Mouse (Mus musculus) heart, adult 18-20 months (tissue): ENCODE data around the gene Gm17542. TPM values are rescaled to one million over a fixed set of nuclear protein-coding genes. Genes with fewer than 3 reads are reported as not detected.
"Not testable (repeated sequence)": the region's sequence is repeated elsewhere in the genome, so short reads cannot be mapped to it uniquely, and the experiment has no call there.

Source experiments
- DNase-seq, 2 experiments: peaks; one replicate each; pipeline ENCODE4 v3.0.0; 2021 to 2022; ENCODE audit warnings: mixed read lengths in 1 of 2
- long read RNA-seq, 2 experiments: library from polyadenylated mRNA; stranded (forward); transcript quantifications; one replicate each; pipeline ENCODE4 v2.0.0; 2021
- total RNA-seq, 2 experiments: library from RNA; stranded (reverse); gene quantifications; 2 replicates each; pipeline ENCODE4 v1.2.3; 2021

The Gm17542 gene
- total RNA-seq, result not detected
- long read RNA-seq, experiment 1, result 0 reads
- long read RNA-seq, experiment 2, result 0 reads

- DNase-seq, result not testable (repeated sequence)
These were observed at the start of gene Gm17542 for GRCm38 (mm10) chr10:58718110-58718509. Gene Gm17542, minus strand, starts transcription at chr10:58718210.

DNA sequence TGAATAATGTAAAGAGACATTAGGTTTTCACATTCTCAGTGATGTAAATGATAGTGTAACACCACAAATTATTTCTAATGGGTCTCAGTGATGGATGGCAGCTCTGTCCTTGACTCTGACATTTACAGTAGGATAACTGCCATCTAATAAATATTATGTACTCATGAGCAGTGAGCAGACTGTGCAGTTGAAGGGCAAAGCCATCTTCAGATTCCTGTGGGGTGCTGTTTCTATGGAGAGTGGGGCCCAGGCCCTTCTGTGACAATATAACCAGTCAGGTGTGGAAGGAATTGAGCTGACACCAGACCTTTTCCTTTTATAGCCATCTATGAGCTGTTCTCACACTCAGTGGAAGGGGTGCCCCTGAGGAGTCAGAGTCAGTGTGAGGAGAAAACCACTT, 21.8 kb upstream of the Gm17542 start:
- no peak for DNase-seq

GRCm38 (mm10) chr10:58738152-58738551, 20.1 kb upstream of the Gm17542 start:
- no peak for DNase-seq

DNA sequence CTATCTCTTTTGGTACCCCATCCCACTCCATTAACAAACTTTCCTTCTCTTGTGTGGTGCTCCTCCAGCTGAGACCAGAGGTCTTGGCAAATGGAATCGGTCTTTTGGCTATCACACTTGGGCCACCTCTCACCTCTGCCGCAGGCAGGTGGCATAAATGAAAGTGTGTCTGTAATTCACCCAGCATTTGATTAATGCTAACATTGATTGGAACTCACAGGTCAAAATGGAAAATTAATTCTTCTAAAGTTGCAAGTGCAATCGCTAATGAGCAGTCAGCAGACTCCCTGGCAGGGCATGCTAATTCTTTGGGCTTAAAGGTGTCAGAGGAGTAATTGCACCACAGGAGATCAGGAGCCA, 3.2 kb downstream of the Gm17542 start:
- no peak for DNase-seq

GRCm38 (mm10) chr10:58713855-58714788, 3.9 kb downstream of the Gm17542 start:
- DNase-seq, result peak; percentile 7 to 15

DNA sequence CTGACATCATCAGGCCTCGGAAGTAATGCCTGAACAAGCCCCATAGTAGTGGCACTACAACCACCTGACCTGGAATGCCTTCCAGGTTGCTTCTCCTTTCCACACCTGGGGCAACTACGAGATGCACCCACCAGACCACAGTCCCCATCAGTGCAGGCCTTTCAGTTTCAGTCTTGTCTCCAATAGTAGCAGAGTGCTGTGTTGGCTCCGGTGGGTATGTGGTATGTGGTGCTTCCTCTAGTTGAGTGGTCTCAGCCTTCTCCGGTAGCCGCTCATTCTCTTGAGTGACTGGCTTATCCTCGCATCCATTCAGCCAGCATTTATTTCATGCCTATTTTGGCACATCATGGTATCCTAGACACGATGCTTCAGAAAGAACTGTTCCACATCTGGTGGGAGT, 4.8 kb downstream of the Gm17542 start:
- no peak for DNase-seq

DNA sequence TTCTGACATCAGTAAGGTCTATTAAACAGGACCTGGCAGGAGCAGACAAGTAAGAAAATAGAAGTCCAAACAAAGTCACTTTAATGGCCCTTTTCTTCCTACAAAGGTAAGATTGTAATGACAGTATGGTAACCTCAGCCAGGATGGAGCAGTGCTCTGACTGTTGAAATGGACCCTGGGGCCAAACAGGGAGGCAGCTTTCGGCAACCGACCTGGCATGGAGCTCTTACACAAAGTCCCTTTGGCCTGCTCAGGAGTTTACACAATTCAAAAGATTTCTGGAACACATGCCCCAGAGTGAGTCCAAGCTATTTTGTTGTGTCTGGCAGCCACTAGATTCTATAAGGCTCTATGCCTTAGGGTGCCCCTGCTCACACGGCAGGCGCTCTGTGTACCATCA, 9.0 kb downstream of the Gm17542 start:
- DNase-seq, result no peak

DNA sequence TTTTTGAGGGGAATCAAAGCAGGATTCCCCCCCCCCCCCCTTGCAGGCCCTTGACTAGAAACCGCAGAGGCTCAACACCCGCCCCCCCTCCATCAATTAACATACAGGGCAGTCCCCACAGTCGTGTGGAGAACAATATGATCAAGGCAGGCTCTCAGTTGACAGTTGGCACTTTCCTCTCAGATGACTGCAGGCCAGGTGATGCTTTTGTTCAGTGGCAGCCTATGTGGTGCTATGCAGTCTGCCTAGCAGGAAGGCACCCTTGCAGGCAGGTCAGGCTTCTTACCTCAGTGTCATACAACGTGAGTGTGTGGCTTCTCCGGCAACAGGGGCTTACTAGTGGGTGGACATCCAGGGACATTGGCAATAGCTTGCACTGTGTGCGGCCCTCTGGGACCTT, 17.4 kb downstream of the Gm17542 start:
- DNase-seq, result no peak

- DNase-seq, result no peak
These were observed 17.9 kb downstream of the Gm17542 start for GRCm38 (mm10) chr10:58700160-58700559.

- DNase-seq, result no peak
These were observed 19.1 kb downstream of the Gm17542 start for GRCm38 (mm10) chr10:58698955-58699354.

DNA sequence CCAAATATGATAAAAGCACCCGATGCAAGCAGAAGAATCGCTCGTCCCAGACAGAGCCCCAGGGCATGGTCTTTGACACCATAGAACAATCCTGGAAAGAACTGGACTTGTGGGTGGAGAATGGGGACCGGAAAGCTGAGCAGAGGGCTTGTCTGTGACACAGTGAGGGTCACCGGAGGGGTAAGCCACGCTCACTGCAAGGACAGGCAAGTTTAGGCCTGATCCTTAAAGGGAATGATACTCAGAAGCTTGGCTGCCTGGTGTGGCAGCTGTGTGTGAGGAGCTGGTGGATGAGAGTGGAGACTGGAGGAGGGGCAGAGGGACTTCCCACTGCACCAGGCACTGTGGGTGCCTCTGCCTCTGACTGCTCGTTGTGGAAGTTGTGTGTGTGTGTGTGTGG, 27.0 kb downstream of the Gm17542 start:
- no peak for DNase-seq

- DNase-seq, result no peak
These were observed 38.7 kb downstream of the Gm17542 start for GRCm38 (mm10) chr10:58679298-58679697.

DNA sequence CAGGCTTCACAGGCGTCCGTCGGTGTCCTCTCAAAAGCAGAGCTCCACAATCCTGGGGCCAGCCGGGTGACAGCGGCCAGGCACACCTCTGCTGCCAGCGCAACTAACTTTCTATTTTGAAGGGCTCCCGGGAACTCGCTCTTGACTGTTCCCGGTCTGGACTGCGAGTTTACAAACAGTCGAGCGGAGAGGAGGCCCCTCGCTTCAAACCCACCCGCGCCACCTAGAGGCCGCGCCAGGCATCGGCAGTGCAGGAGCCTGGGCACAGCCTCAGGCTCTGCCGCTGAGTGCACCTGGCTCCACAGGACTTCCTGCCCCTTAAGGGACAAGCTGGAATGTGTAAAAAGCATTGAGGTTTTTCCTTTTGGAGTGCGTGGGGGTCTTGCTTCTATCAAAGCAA, 42.5 kb downstream of the Gm17542 start, which contains the start of gene Edar:
TSS of gene Edar (minus strand) at position 122 of the 400 bp plus-strand sequence.
- DNase-seq, result peak; percentile 74 to 84

DNA sequence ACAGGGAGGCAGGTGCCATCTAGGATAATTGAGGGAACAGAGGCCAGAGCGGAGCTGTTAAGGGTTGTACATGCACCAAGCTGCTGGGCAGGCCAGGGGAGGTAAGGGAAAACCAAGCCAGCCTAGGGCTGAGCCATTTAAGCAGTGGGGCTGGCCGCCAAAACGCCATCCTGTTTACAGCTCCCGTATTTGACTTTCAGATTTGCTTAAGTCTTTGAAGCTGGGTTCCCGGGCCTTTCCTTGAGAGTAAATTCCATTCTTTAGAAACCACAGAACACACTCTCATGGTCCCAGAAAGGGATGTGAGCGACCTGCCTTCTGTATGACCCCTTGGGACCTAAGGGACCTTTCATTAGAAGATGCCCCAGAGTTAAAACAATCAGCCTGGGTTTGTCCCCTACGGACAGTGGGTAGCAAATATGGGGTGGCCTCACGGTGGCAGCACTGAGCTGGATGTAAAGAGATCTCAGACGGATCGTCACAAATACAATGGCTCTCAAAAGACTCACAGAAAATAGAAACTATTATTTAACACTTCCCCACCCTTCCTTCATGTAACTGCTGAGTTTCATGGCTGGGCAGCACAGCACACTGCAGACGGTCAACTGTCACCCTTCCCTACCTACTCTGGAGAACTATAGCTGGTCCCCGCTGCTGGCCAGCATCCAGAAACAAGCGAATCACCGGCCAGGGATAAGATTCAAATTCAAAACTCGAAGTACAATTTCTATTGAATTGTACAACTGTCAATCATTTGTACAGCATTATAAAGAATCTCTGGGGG, 44.5 kb downstream of the Gm17542 start:
- peak; percentile 60 to 85 for DNase-seq

- no peak for DNase-seq
These were observed 45.3 kb downstream of the Gm17542 start for GRCm38 (mm10) chr10:58672557-58673277.

- peak; percentile 42 to 74 for DNase-seq
These were observed 54.1 kb downstream of the Gm17542 start for GRCm38 (mm10) chr10:58663868-58664267.

Other genes starting within 250 kb of the Gm17542 start
- 1 to 10 TPM in 1 of 2 experiments, under 1 TPM in 1; 0.37 to 1.0 TPM for gene Ccdc138, start 220.3 kb downstream of the Gm17542 start, total RNA-seq
- gene Edar, start 42.6 kb downstream of the Gm17542 start, total RNA-seq, result under 1 TPM; 0.30 to 0.31 TPM
- gene Sh3rf3, start 95.1 kb upstream of the Gm17542 start, total RNA-seq, result under 1 TPM; 0.77 to 0.98 TPM